In the genomic region with DNA sequence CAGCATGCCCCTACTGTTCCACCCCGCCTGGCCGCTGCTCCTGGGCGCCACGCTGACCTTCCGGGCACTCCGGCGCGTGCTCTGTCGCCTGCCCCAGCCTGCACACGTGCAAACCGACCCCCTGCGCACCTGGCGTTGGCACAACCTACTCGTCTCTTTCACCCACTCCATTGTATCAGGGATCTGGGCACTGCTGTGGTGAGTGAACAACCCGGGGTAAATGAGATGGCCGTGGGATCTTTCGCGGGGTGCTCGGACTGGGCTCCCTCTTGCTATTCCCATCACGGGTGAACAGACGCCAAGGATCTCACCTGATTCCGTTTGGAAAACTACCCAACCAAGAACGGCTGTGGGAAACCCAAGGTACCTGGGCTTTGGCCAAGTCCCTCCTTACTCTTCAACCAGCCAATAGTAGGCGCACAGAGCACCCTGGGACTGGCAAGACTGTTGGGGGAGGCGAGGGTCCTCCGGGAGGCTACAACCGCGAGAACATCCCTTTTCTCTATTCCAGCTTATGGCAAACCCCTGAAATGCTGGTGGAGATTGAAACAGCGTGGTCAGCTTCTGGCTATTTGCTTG, we compare ENCODE assay signal across 8 mouse cellular contexts. TPM values are rescaled to one million over a fixed set of nuclear protein-coding genes. Genes with fewer than 3 reads are reported as not detected.
DNase-seq lines count a peak whose midpoint lies in the region; ATAC-seq and TF ChIP-seq lines count a peak whose summit lies in the region.

No protein-coding gene starts in this region.

- no peak for TF ChIP-seq POLR2A in liver, adult 2 months (IDR thresholded peaks at IDR 0.05; ENCODE audit: extremely low read depth, insufficient read depth, low read length)
- peak; percentile 41 for TF ChIP-seq POLR2A in myocyte (IDR thresholded peaks at IDR 0.05; ENCODE audit: insufficient read length, low read depth)

- H3K4me3 ChIP-seq in forebrain, embryonic 15.5 days = peak overlapping the region; percentile 67
- H3K4me3 ChIP-seq in intestine, embryonic 16.5 days (ENCODE audit: low read length) = peak overlapping the region; percentile 73
- H3K4me3 ChIP-seq in liver, adult 2 months (ENCODE audit: insufficient read depth, low read depth, low read length) = peak overlapping the region; percentile 81
- peak overlapping the region; percentile 62 for H3K4me3 ChIP-seq in myocyte

- H3K36me3 ChIP-seq in forebrain, embryonic 15.5 days = peaks cover 30% of the 10 kb centered on the region
- peaks cover 3% of the 10 kb centered on the region for H3K36me3 ChIP-seq in intestine, embryonic 16.5 days (ENCODE audit: control insufficient read depth, insufficient read depth, low read length)
- peaks cover 19% of the 10 kb centered on the region for H3K36me3 ChIP-seq in liver, adult 2 months (ENCODE audit: control insufficient read depth, insufficient read depth, low read length)
- H3K36me3 ChIP-seq in myocyte (ENCODE audit: control insufficient read depth, insufficient read depth) = peaks cover 32% of the 10 kb centered on the region

- no peaks in the 10 kb centered on the region for H3K27me3 ChIP-seq in forebrain, embryonic 15.5 days
- H3K27me3 ChIP-seq in intestine, embryonic 16.5 days (replicated peaks; ENCODE audit: control insufficient read depth, insufficient read depth, low read length) = no peaks in the 10 kb centered on the region
- H3K27me3 ChIP-seq in liver, adult 2 months (ENCODE audit: control insufficient read depth, insufficient read depth, low read length) = no peaks in the 10 kb centered on the region
- no peaks in the 10 kb centered on the region for H3K27me3 ChIP-seq in myocyte (ENCODE audit: control insufficient read depth, insufficient read depth, insufficient read length)

- DNase-seq in left cerebral cortex, postnatal 10 days (ENCODE audit: extremely low spot score in 1 of 2, low spot score in 2 of 2) = peak; percentile 76 to 82
- DNase-seq in left cerebral cortex, adult 11 months (ENCODE audit: low spot score) = no peak
- peak; percentile 73 to 80 for DNase-seq in adrenal gland, postnatal 36 days
- DNase-seq in liver, adult 2 months (ENCODE audit: extremely low read depth, low read depth, low spot score) = peak; percentile 86
- DNase-seq in yolk sac, embryonic 10.5 days (ENCODE audit: low spot score) = peak; percentile 82

- H3K4me1 ChIP-seq in forebrain, embryonic 15.5 days = peaks cover 63% of the 10 kb centered on the region
- H3K4me1 ChIP-seq in intestine, embryonic 16.5 days (ENCODE audit: control insufficient read depth, insufficient read depth, low read length) = peaks cover 50% of the 10 kb centered on the region
- peaks cover 11% of the 10 kb centered on the region for H3K4me1 ChIP-seq in liver, adult 2 months (ENCODE audit: control insufficient read depth, insufficient read depth, low read length)

- no peak for TF ChIP-seq CTCF in liver, adult 2 months (IDR thresholded peaks at IDR 0.05; ENCODE audit: low read depth, low read length)

- H3K9ac ChIP-seq in forebrain, embryonic 15.5 days (replicated peaks) = peak overlapping the region; percentile 46
- peak overlapping the region; percentile 89 for H3K9ac ChIP-seq in intestine, embryonic 16.5 days (ENCODE audit: low read depth, low read length)
- H3K9ac ChIP-seq in liver, adult 2 months (ENCODE audit: low read depth, low read length) = peak overlapping the region; percentile 93

- peak overlapping the region; percentile 14 for H3ac ChIP-seq in myocyte (ENCODE audit: control insufficient read depth, insufficient read length)

- H3K27ac ChIP-seq in forebrain, embryonic 15.5 days (replicated peaks) = peak overlapping the region; percentile 88
- H3K27ac ChIP-seq in intestine, embryonic 16.5 days (ENCODE audit: low read length) = peak overlapping the region; percentile 99
- peak overlapping the region; percentile 93 for H3K27ac ChIP-seq in liver, adult 2 months (replicated peaks; ENCODE audit: insufficient read depth, low read depth, low read length)

- WGBS in forebrain, embryonic 15.5 days = 1% methylated on average over 28 of the region's 29 CpGs
- WGBS in intestine, embryonic 16.5 days = under 1% methylated on average over 29 of the region's 29 CpGs
- WGBS in liver, adult 2 months = 5% methylated on average over 29 of the region's 29 CpGs

- intact Hi-C loops in left cerebral cortex, postnatal 10 days (cut with DNase I) = loop anchor here (5.0 to 10.0 kb wide), 3 partner anchors 117 to 354 kb away; a partner anchor contains a TSS

- peak overlapping the region; percentile 73 for H3K4me2 ChIP-seq in forebrain, embryonic 15.5 days (replicated peaks)
- peak overlapping the region; percentile 94 for H3K4me2 ChIP-seq in intestine, embryonic 16.5 days (ENCODE audit: low read depth, low read length)
- H3K4me2 ChIP-seq in myocyte (ENCODE audit: low read depth) = peak overlapping the region; percentile 95

- no peaks in the 10 kb centered on the region for H3K9me3 ChIP-seq in forebrain, embryonic 15.5 days
- H3K9me3 ChIP-seq in intestine, embryonic 16.5 days (ENCODE audit: control insufficient read depth, low read length) = no peaks in the 10 kb centered on the region

- peak; percentile 1; the same call in 1 of the 2 replicates for ATAC-seq in forebrain, embryonic 15.5 days (replicated peaks)
- ATAC-seq in intestine, embryonic 16.5 days = peak; percentile 8

- H3K79me2 ChIP-seq in liver, adult 2 months (ENCODE audit: control insufficient read depth, insufficient read depth, low read length) = peaks cover 5% of the 10 kb centered on the region; the same call in 1 of the 2 replicates
- H3K79me2 ChIP-seq in myocyte (ENCODE audit: control insufficient read depth, insufficient read depth) = peaks cover 30% of the 10 kb centered on the region

TF ChIP-seq in myocyte, 11 proteins besides CTCF, POLR2A, EP300 and RAD21:
- no peak for TF ChIP-seq REST (IDR thresholded peaks at IDR 0.05; ENCODE audit: insufficient read depth, insufficient read length)
- TF ChIP-seq MYOD1 (IDR thresholded peaks at IDR 0.05; ENCODE audit: control insufficient read depth in 1 of 3, insufficient read length in 2 of 3, low read depth in 2 of 3) = peak in 2 of 3 experiments; percentile 45 to 73
- TF ChIP-seq POLR2AphosphoS2 (IDR thresholded peaks at IDR 0.05; ENCODE audit: insufficient read length, low read depth) = peak; percentile 96
- TF ChIP-seq MYOG (IDR thresholded peaks at IDR 0.05; ENCODE audit: control insufficient read depth in 1 of 3, insufficient read depth in 1 of 3, insufficient read length in 2 of 3, low read depth in 2 of 3) = peak in 2 of 3 experiments; percentile 51 to 65

RNA-seq across cellular contexts. Expression of a gene that starts 2.4 kb away (rescaled TPM):
- total RNA-seq in left cerebral cortex, postnatal 10 days (2021) = 10 to 100 TPM; 23.8 to 27.9 TPM
- 10 to 100 TPM; 41.5 to 88.1 TPM for total RNA-seq in adrenal gland, postnatal 36 days (2021)
- 4.4 and 5.0 TPM in 2 replicates for polyA plus RNA-seq in forebrain, embryonic 15.5 days (2015; fragmentation: Nextera tagmentation; extraction: Ambion mirVana)
- polyA plus RNA-seq in intestine, embryonic 16.5 days (2015; fragmentation: Nextera tagmentation; extraction: Ambion mirVana) = 39.5 and 44.2 TPM in 2 replicates
- 44.8 and 50.7 TPM in 2 replicates for total RNA-seq in liver, adult 2 months (2014; rRNA removed)
- 46.6 and 61.5 TPM in 2 replicates for polyA plus RNA-seq in liver, adult 2 months (2012; rRNA removed)
- polyA plus RNA-seq in myocyte (2012; fragmentation: generic; extraction: Trizol) = 17.4 TPM

RNA-seq across cellular contexts. Expression of a gene that starts 2.5 kb away (rescaled TPM):
- 1 to 10 TPM; 4.8 to 5.8 TPM for total RNA-seq in left cerebral cortex, postnatal 10 days (2021)
- total RNA-seq in adrenal gland, postnatal 36 days (2021) = 10 to 100 TPM; 10.5 to 11.3 TPM
- polyA plus RNA-seq in forebrain, embryonic 15.5 days (2015; fragmentation: Nextera tagmentation; extraction: Ambion mirVana) = 4.8 and 5.7 TPM in 2 replicates
- 14.9 and 17.1 TPM in 2 replicates for polyA plus RNA-seq in intestine, embryonic 16.5 days (2015; fragmentation: Nextera tagmentation; extraction: Ambion mirVana)
- 4.1 and 5.2 TPM in 2 replicates for total RNA-seq in liver, adult 2 months (2014; rRNA removed)
- 5.2 and 7.2 TPM in 2 replicates for polyA plus RNA-seq in liver, adult 2 months (2012; rRNA removed)
- polyA plus RNA-seq in myocyte (2012; fragmentation: generic; extraction: Trizol) = 9.6 TPM

RNA-seq across cellular contexts. Expression of a gene that starts 4.4 kb away (rescaled TPM):
- total RNA-seq in left cerebral cortex, postnatal 10 days (2021) = 100 to 1,000 TPM; 802 to 805 TPM
- total RNA-seq in adrenal gland, postnatal 36 days (2021) = 1,000 to 10,000 TPM; 1,640 to 1,911 TPM
- 896 and 935 TPM in 2 replicates for polyA plus RNA-seq in forebrain, embryonic 15.5 days (2015; fragmentation: Nextera tagmentation; extraction: Ambion mirVana)
- polyA plus RNA-seq in intestine, embryonic 16.5 days (2015; fragmentation: Nextera tagmentation; extraction: Ambion mirVana) = 1,166 and 1,241 TPM in 2 replicates
- total RNA-seq in liver, adult 2 months (2014; rRNA removed) = 318 and 352 TPM in 2 replicates
- polyA plus RNA-seq in liver, adult 2 months (2012; rRNA removed) = 88.5 and 110 TPM in 2 replicates
- 3,571 TPM for polyA plus RNA-seq in myocyte (2012; fragmentation: generic; extraction: Trizol)

RNA-seq across cellular contexts. Expression of a gene that starts 9.3 kb away (rescaled TPM):
- 10 to 100 TPM; 37.0 to 39.8 TPM for total RNA-seq in left cerebral cortex, postnatal 10 days (2021)
- 10 to 100 TPM; 85.9 to 89.9 TPM for total RNA-seq in adrenal gland, postnatal 36 days (2021)
- 55.9 and 56.3 TPM in 2 replicates for polyA plus RNA-seq in forebrain, embryonic 15.5 days (2015; fragmentation: Nextera tagmentation; extraction: Ambion mirVana)
- 71.0 and 73.4 TPM in 2 replicates for polyA plus RNA-seq in intestine, embryonic 16.5 days (2015; fragmentation: Nextera tagmentation; extraction: Ambion mirVana)
- total RNA-seq in liver, adult 2 months (2014; rRNA removed) = 2.6 and 2.8 TPM in 2 replicates
- polyA plus RNA-seq in liver, adult 2 months (2012; rRNA removed) = 5.2 and 5.3 TPM in 2 replicates
- 88.8 TPM for polyA plus RNA-seq in myocyte (2012; fragmentation: generic; extraction: Trizol)

RNA-seq across cellular contexts. Expression of a gene that starts 13.6 kb away (rescaled TPM):
- 10 to 100 TPM; 31.0 to 32.6 TPM for total RNA-seq in left cerebral cortex, postnatal 10 days (2021)
- 10 to 100 TPM; 24.8 to 38.0 TPM for total RNA-seq in adrenal gland, postnatal 36 days (2021)
- 121 TPM in 2 replicates for polyA plus RNA-seq in forebrain, embryonic 15.5 days (2015; fragmentation: Nextera tagmentation; extraction: Ambion mirVana)
- polyA plus RNA-seq in intestine, embryonic 16.5 days (2015; fragmentation: Nextera tagmentation; extraction: Ambion mirVana) = 73.9 and 79.8 TPM in 2 replicates
- 8.8 and 11.1 TPM in 2 replicates for total RNA-seq in liver, adult 2 months (2014; rRNA removed)
- polyA plus RNA-seq in liver, adult 2 months (2012; rRNA removed) = 69.0 and 73.5 TPM in 2 replicates
- polyA plus RNA-seq in myocyte (2012; fragmentation: generic; extraction: Trizol) = 206 TPM
